Mouse (Mus musculus): ENCODE results near the gene Lmo4. TPM values are rescaled to one million over a fixed set of nuclear protein-coding genes. Genes with fewer than 3 reads are reported as not detected.

The Lmo4 gene
- polyA plus RNA-seq, 1 experiment from 2014 or later, result 117 TPM

DNA sequence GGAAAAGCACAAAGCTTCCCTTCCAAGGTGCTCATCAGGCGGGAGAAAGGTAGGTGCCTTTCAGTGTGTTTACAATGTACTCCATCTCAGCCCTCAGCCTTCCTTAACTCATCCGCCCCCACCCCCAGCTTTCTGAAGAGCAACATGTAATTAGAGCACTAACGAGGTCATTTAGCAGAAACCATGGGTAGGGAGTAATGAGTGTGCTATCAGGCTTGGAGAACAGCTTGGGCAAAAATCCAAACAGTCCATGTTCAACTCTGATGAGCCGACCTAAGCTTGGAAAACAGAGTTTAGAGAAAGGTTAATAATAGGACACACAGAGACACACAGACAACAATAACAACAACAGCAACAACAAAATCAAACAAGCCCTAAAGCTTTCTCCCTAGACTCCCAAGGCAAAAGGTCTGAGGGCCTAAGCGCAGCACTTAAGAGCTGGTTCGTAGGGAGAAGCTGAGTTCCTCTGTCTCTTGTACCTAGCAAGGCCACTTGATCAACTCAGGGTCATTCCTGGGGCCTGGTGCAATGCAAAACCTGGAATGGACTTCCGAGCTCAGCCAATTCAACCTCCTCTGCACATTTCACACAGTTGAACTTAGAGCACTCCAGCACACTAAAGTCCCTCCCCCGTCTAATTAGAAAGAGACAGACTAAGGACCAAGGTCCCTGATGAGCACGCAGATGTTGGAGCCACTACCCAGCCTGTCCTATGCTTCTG lies 40.2 kb downstream of the Lmo4 start:
- WGBS, result 70% methylated on average over 9 of the region's 9 CpGs
- Histone ChIP-seq H3K9me3 (no peaks in the 10 kb centered on the region), H3K4me1 (replicated peaks) (no peaks in the 10 kb centered on the region; the same call in 1 of the 2 replicates), H3K27me3 (no peaks in the 10 kb centered on the region), H3K36me3 (no peaks in the 10 kb centered on the region), H3K27ac (replicated peaks) (no peak overlapping the region), H3K4me3 (no peak overlapping the region), H3K4me2 (no peak overlapping the region), H3K9ac (no peak overlapping the region)
- no peak for ATAC-seq (ENCODE audit: low FRiP score, low read depth)

GRCm38 (mm10) chr3:144163718-144164117 lies 41.3 kb downstream of the Lmo4 start:
- no peak overlapping the region for H3K4me3 ChIP-seq
- no peak for ATAC-seq (ENCODE audit: low FRiP score, low read depth)
- H3K27ac ChIP-seq (replicated peaks), result no peak overlapping the region
- H3K9ac ChIP-seq, result no peak overlapping the region
- H3K4me2 ChIP-seq, result no peak overlapping the region
- no peaks in the 10 kb centered on the region; the same call in 1 of the 2 replicates for H3K4me1 ChIP-seq (replicated peaks)
- H3K27me3 ChIP-seq, result no peaks in the 10 kb centered on the region
- no peaks in the 10 kb centered on the region for H3K9me3 ChIP-seq
- 92% methylated on average over 2 of the region's 2 CpGs for WGBS
- H3K36me3 ChIP-seq, result no peaks in the 10 kb centered on the region

DNA sequence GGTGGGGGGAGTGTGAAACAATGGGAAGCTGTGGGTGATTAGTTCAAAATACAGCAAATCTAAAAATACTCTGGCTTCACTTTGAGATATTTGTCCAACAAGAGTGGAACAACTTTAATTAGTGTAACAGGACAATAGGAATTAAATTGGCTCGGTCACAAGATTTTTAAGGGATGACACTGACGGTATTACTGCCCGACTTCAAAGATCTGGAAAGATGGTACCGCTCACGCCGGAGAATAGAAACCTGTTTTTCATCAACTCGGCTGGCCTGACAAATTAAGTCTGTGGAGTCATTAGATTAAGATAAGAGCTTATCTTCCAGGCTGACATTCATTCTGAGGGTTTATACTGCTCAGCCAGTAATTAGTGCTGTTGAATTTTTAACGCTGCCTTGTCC lies 42.9 kb downstream of the Lmo4 start:
- no peak overlapping the region for H3K9ac ChIP-seq
- H3K4me1 ChIP-seq (replicated peaks), result no peaks in the 10 kb centered on the region; the same call in 1 of the 2 replicates
- no peak overlapping the region for H3K27ac ChIP-seq (replicated peaks)
- H3K4me2 ChIP-seq, result no peak overlapping the region
- 59% methylated on average over 8 of the region's 8 CpGs for WGBS
- no peak for ATAC-seq (ENCODE audit: low FRiP score, low read depth)
- H3K9me3 ChIP-seq, result no peaks in the 10 kb centered on the region
- no peaks in the 10 kb centered on the region for H3K27me3 ChIP-seq
- H3K4me3 ChIP-seq, result no peak overlapping the region
- no peaks in the 10 kb centered on the region for H3K36me3 ChIP-seq

DNA sequence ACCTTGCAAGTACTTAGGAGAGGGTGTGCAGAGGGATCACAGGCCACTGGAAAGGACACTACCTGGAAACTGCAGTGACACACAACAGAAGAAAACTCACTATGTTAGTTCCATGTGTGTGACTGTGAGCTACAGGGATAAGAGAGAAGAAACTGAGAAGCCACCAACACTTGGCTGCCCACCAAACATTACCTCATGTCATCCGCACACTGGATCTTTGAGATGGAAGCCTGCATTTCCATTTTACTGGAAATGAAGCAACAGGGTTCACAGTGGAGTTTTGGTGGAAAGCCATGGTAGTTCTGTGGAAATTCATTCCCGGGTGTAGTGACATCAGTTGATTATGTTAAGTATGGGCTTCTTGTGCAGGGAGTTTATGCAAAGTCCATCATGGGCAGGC lies 43.8 kb downstream of the Lmo4 start:
- ATAC-seq (ENCODE audit: low FRiP score, low read depth), result no peak
- Histone ChIP-seq H3K9me3 (no peaks in the 10 kb centered on the region), H3K36me3 (no peaks in the 10 kb centered on the region), H3K9ac (no peak overlapping the region), H3K27ac (replicated peaks) (no peak overlapping the region), H3K4me2 (no peak overlapping the region), H3K4me3 (no peak overlapping the region), H3K27me3 (no peaks in the 10 kb centered on the region), H3K4me1 (replicated peaks) (no peaks in the 10 kb centered on the region; the same call in 1 of the 2 replicates)
- WGBS, result 82% methylated on average over 2 of the region's 2 CpGs

GRCm38 (mm10) chr3:144155746-144156145 lies 49.3 kb downstream of the Lmo4 start:
- Histone ChIP-seq H3K27me3 (0 out of 2 replicates have a peak, but pooled peaks cover 2% of the 10 kb centered on the region), H3K9me3 (no peaks in the 10 kb centered on the region), H3K36me3 (no peaks in the 10 kb centered on the region), H3K27ac (replicated peaks) (no peak overlapping the region), H3K4me1 (replicated peaks) (no peaks in the 10 kb centered on the region), H3K4me2 (no peak overlapping the region), H3K4me3 (no peak overlapping the region), H3K9ac (no peak overlapping the region)
- 76% methylated on average over 3 of the region's 3 CpGs for WGBS
- no peak for ATAC-seq (ENCODE audit: low FRiP score, low read depth)

DNA sequence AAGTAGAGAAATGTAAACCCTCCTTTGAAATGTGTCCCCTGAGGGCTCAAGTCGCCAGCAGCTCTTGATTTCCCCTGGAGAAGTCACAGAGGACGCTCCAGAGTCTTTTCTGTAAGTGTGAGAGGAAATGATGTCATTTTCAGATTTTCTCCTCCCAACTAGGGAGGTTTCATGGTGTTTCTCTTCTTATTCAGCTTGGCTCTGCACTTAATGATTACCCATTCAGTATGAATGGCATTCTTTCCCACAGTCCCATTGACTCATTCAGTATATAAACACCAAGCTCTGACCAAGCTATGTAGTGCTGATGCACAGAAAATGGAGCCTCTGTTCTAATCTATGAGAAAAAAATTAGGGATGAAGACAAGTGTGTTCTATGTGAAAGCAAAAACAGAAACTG lies 51.6 kb downstream of the Lmo4 start:
- Histone ChIP-seq H3K36me3 (no peaks in the 10 kb centered on the region), H3K27ac (replicated peaks) (no peak overlapping the region), H3K27me3 (0 out of 2 replicates have a peak, but pooled peaks cover 2% of the 10 kb centered on the region), H3K4me2 (no peak overlapping the region), H3K9ac (no peak overlapping the region), H3K4me1 (replicated peaks) (no peaks in the 10 kb centered on the region), H3K9me3 (no peaks in the 10 kb centered on the region), H3K4me3 (no peak overlapping the region)
- no peak for ATAC-seq (ENCODE audit: low FRiP score, low read depth)
- WGBS, result 63% methylated on average over 2 of the region's 2 CpGs

- H3K27me3 ChIP-seq, result 0 out of 2 replicates have a peak, but pooled peaks cover 2% of the 10 kb centered on the region
- ATAC-seq (ENCODE audit: low FRiP score, low read depth), result no peak
- H3K4me2 ChIP-seq, result no peak overlapping the region
- H3K27ac ChIP-seq (replicated peaks), result no peak overlapping the region
- 89% methylated on average over 6 of the region's 6 CpGs for whole genome bisulfite sequencing
- no peaks in the 10 kb centered on the region for H3K36me3 ChIP-seq
- no peak overlapping the region for H3K9ac ChIP-seq
- no peaks in the 10 kb centered on the region for H3K9me3 ChIP-seq
- H3K4me3 ChIP-seq, result no peak overlapping the region
- no peaks in the 10 kb centered on the region for H3K4me1 ChIP-seq (replicated peaks)
Measured at GRCm38 (mm10) chr3:144151001-144151400, 54.0 kb downstream of the Lmo4 start.

- Histone ChIP-seq H3K36me3 (no peaks in the 10 kb centered on the region), H3K27me3 (0 out of 2 replicates have a peak, but pooled peaks cover 2% of the 10 kb centered on the region), H3K27ac (replicated peaks) (no peak overlapping the region), H3K9me3 (no peaks in the 10 kb centered on the region), H3K4me3 (no peak overlapping the region), H3K4me1 (replicated peaks) (no peaks in the 10 kb centered on the region), H3K9ac (no peak overlapping the region), H3K4me2 (no peak overlapping the region)
- 97% methylated on average over 3 of the region's 3 CpGs for WGBS
- ATAC-seq (ENCODE audit: low FRiP score, low read depth), result no peak
Measured at GRCm38 (mm10) chr3:144148234-144148633, 56.8 kb downstream of the Lmo4 start.

DNA sequence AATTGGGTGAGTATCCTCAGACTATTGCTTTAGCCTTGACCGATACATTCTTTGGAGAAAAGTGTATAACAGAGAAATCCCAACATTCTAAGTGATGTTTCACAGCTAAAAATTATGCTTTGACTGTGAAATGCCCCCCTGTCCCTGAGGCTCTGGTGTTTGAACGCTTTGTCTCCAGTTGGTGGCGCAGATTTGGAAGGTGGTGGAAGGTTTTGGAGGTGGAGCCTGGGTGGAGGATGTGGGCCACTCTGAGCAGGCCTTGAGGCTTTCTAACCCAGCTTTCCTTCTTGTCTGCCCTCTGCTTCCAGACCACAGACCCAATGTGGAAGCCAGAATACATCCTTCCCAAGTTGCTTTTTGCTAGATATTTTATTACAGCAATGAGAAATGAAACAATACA lies 57.8 kb downstream of the Lmo4 start:
- Histone ChIP-seq H3K4me1 (replicated peaks) (no peaks in the 10 kb centered on the region), H3K27ac (replicated peaks) (no peak overlapping the region), H3K4me2 (no peak overlapping the region), H3K36me3 (no peaks in the 10 kb centered on the region), H3K27me3 (no peaks in the 10 kb centered on the region), H3K9me3 (no peaks in the 10 kb centered on the region), H3K9ac (no peak overlapping the region), H3K4me3 (no peak overlapping the region)
- 88% methylated on average over 3 of the region's 3 CpGs for WGBS
- no peak for ATAC-seq (ENCODE audit: low FRiP score, low read depth)

GRCm38 (mm10) chr3:144144066-144144465 lies 61.0 kb downstream of the Lmo4 start:
- no peak overlapping the region for H3K27ac ChIP-seq (replicated peaks)

DNA sequence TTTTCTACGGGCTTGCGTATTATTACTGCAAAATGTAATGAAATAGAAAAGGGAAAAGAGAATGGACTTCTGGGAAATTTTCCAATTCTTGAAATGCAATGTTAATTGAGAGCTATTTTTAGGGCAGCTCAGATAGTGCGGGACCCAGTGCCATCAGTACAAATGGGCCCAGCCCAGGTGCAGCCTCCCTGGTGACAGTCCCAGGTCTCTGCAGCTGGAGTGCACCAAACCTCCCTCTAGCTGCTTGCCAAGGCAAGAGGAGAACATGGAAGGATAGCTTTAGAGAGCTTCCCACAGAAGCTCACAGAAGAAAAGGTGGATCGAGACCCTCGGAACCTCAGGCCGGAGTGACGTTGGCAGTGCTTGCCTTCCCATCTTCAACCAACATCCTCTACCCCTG lies 62.1 kb downstream of the Lmo4 start:
- no peak for ATAC-seq (ENCODE audit: low FRiP score, low read depth)
- H3K9me3 ChIP-seq, result no peaks in the 10 kb centered on the region
- no peak overlapping the region for H3K4me3 ChIP-seq
- H3K27me3 ChIP-seq, result no peaks in the 10 kb centered on the region
- no peak overlapping the region for H3K4me2 ChIP-seq
- WGBS, result 87% methylated on average over 7 of the region's 7 CpGs
- no peaks in the 10 kb centered on the region for H3K4me1 ChIP-seq (replicated peaks)
- H3K36me3 ChIP-seq, result no peaks in the 10 kb centered on the region
- no peak overlapping the region for H3K9ac ChIP-seq
- H3K27ac ChIP-seq (replicated peaks), result no peak overlapping the region

More at GRCm38 (mm10) chr3:144144066-144144465, 61.0 kb downstream of the Lmo4 start:
- Histone ChIP-seq H3K4me2 (no peak overlapping the region), H3K4me1 (replicated peaks) (no peaks in the 10 kb centered on the region), H3K4me3 (no peak overlapping the region), H3K9me3 (no peaks in the 10 kb centered on the region), H3K27me3 (no peaks in the 10 kb centered on the region), H3K9ac (no peak overlapping the region), H3K36me3 (no peaks in the 10 kb centered on the region)
- 88% methylated on average over 4 of the region's 4 CpGs for WGBS
- ATAC-seq (ENCODE audit: low FRiP score, low read depth), result no peak

DNA sequence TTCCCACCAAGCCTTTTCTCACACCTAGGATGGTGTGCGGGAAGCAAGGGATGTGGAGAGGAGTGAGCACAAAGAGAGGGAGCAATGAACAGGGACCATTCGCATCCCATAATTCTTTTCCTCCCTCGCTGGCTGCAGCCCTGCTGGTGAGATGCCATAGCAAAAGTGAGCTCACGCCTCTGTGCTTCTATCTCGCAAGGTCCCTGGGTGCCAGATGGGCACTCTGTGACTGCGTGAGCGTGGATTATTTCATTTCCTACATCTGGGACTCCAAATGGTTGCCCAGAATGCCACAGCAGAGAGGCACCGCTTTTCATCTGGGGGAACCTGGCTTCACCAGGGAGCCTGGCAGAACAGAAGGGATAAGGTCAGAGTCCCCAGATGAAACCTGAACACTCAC lies 63.2 kb downstream of the Lmo4 start:
- Histone ChIP-seq H3K9ac (no peak overlapping the region), H3K9me3 (no peaks in the 10 kb centered on the region), H3K4me2 (no peak overlapping the region), H3K4me1 (replicated peaks) (no peaks in the 10 kb centered on the region), H3K36me3 (no peaks in the 10 kb centered on the region), H3K27me3 (no peaks in the 10 kb centered on the region), H3K4me3 (no peak overlapping the region), H3K27ac (replicated peaks) (no peak overlapping the region)
- no peak for ATAC-seq (ENCODE audit: low FRiP score, low read depth)
- WGBS, result 68% methylated on average over 8 of the region's 8 CpGs

GRCm38 (mm10) chr3:144140816-144141215 lies 64.2 kb downstream of the Lmo4 start:
- no peaks in the 10 kb centered on the region for H3K9me3 ChIP-seq
- no peaks in the 10 kb centered on the region for H3K4me1 ChIP-seq (replicated peaks)
- no peak overlapping the region for H3K4me3 ChIP-seq
- no peak overlapping the region for H3K27ac ChIP-seq (replicated peaks)
- H3K27me3 ChIP-seq, result no peaks in the 10 kb centered on the region
- H3K9ac ChIP-seq, result no peak overlapping the region
- H3K4me2 ChIP-seq, result no peak overlapping the region
- no peak for ATAC-seq (ENCODE audit: low FRiP score, low read depth)
- WGBS, result 79% methylated on average over 5 of the region's 5 CpGs
- no peaks in the 10 kb centered on the region for H3K36me3 ChIP-seq

All from hindbrain, embryonic 15.5 days (tissue).